Mouse (Mus musculus) embryonic fibroblast, embryonic 13.5 days (primary cell): ENCODE data around the gene Crtc1.

Source experiments
- CTCF ChIP-seq: IDR thresholded peaks from 2 replicates; pipeline ENCODE4 v1.5.1; 2011; ENCODE audit warnings: mild to moderate bottlenecking, control low read depth, low read length, moderate library complexity, borderline replicate concordance; ENCODE audit not compliant: insufficient read depth
- POLR2A ChIP-seq: IDR thresholded peaks from 2 replicates; pipeline ENCODE4 v1.6.1; 2011; ENCODE audit warnings: low read depth, mild to moderate bottlenecking, control low read depth, low read length, moderate library complexity

DNA sequence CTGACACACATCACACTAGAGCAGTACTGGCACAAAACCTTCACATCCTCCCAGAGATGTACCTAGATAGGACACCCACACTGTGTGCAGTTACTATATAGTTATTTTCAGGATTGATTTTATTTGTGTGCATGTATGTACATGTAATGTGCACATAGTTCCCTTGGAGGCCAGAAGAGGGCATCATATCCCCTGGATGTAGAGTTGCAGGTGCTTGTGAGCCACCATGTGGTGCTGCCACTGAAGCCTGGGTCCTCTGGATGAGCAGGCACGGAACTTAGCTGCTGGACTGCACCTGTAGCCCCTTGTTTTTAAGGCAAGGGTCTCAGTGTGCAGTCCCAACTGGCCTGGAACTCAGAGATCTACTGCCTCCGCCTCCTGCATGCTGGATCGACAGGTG is 35.2 kb downstream of the Crtc1 start:
- TF ChIP-seq POLR2A (no peak), CTCF (no peak)
